Mouse (Mus musculus) CH12.LX (cell line): ENCODE results near the gene Tmem44. TPM values are rescaled to one million over a fixed set of nuclear protein-coding genes. Genes with fewer than 3 reads are reported as not detected.

ENCODE experiments used
- DNase-seq: peaks from one replicate; pipeline ENCODE4 v3.0.0-alpha.2; 2013; ENCODE audit errors: extremely low read depth
- H3K27ac ChIP-seq: 2 replicates; pipeline ENCODE4 v1.5.1; 2012; ENCODE audit warnings: low read depth, mild to moderate bottlenecking, control low read depth, moderate library complexity; ENCODE audit not compliant: insufficient read depth
- H3K27me3 ChIP-seq: replicated peaks from 2 replicates; pipeline ENCODE3; 2012; ENCODE audit warnings: inconsistent platforms
- H3K36me3 ChIP-seq, 2 experiments: replicated peaks in 1 of 2; 2 replicates each; pipeline versions ENCODE3 to v1.6.1; 2012; ENCODE audit warnings: inconsistent platforms in 1 of 2, low read length in 1 of 2, mild to moderate bottlenecking in 1 of 2, mixed read lengths in 1 of 2, moderate library complexity in 1 of 2; ENCODE audit not compliant: control insufficient read depth in 1 of 2, insufficient read depth in 1 of 2
- H3K4me1 ChIP-seq, 2 experiments: 2 replicates each; pipeline ENCODE4 v1.6.1; 2012; ENCODE audit warnings: inconsistent platforms in 1 of 2, moderate library complexity in 1 of 2; ENCODE audit not compliant: insufficient read depth in 2 of 2, control insufficient read depth in 1 of 2
- H3K4me2 ChIP-seq: 2 replicates; pipeline ENCODE4 v1.6.1; 2012; ENCODE audit warnings: low read depth, mild to moderate bottlenecking, control low read depth; ENCODE audit not compliant: poor library complexity, insufficient read depth, severe bottlenecking
- H3K4me3 ChIP-seq, 3 experiments: fragments of 150-350 bp in 1 of 3; sonication (generic) in 1 of 3; replicated peaks in 1 of 3; 2 replicates each; pipeline versions ENCODE3 to v1.5.1; 2011 to 2012; ENCODE audit warnings: low read depth in 2 of 3, low read length in 2 of 3, mild to moderate bottlenecking in 2 of 3, moderate library complexity in 2 of 3, control low read depth in 1 of 3, improper control_type of control experiment in 1 of 3, inconsistent platforms in 1 of 3, mixed read lengths in 1 of 3; ENCODE audit not compliant: poor library complexity in 1 of 3
- H3K79me2 ChIP-seq: replicated peaks from 2 replicates; pipeline ENCODE4 v1.6.1; 2012; ENCODE audit warnings: mild to moderate bottlenecking, moderate library complexity; ENCODE audit not compliant: control insufficient read depth, poor library complexity, insufficient read depth, severe bottlenecking; ENCODE audit errors: extremely low read depth
- H3K9ac ChIP-seq: 2 replicates; pipeline ENCODE4 v1.6.1; 2012; ENCODE audit warnings: low read depth, mild to moderate bottlenecking, control low read depth, moderate library complexity; ENCODE audit not compliant: insufficient read depth
- H3K9me3 ChIP-seq: replicated peaks from 2 replicates; pipeline ENCODE3; 2012; ENCODE audit warnings: low read length, inconsistent platforms, mixed read lengths
- BHLHE40 ChIP-seq: IDR thresholded peaks from 2 replicates; pipeline ENCODE4 v1.6.1; 2011; ENCODE audit warnings: mild to moderate bottlenecking, low read depth, low read length, improper control_type of control experiment
- CHD1 ChIP-seq: IDR thresholded peaks from 2 replicates; pipeline ENCODE4 v1.6.1; 2012; ENCODE audit warnings: low read depth, low read length, improper control_type of control experiment, inconsistent platforms
- CHD2 ChIP-seq: IDR thresholded peaks from 2 replicates; pipeline ENCODE4 v1.6.1; 2011; ENCODE audit warnings: low read length, improper control_type of control experiment
- CTCF ChIP-seq, 2 experiments: IDR thresholded peaks in 1 of 2; conservative IDR thresholded peaks in 1 of 2; 2 replicates each; pipeline ENCODE4 v1.5.1; 2011 to 2012; ENCODE audit warnings: low read depth in 2 of 2, low read length in 2 of 2, improper control_type of control experiment in 1 of 2, inconsistent platforms in 1 of 2, mild to moderate bottlenecking in 1 of 2, moderate library complexity in 1 of 2
- E2F4 ChIP-seq: IDR thresholded peaks from 2 replicates; pipeline ENCODE4 v1.6.1; 2011; ENCODE audit warnings: low read depth, low read length, improper control_type of control experiment; ENCODE audit not compliant: insufficient replicate concordance
- ELF1 ChIP-seq: IDR thresholded peaks from 2 replicates; pipeline ENCODE4 v1.6.1; 2014; ENCODE audit warnings: low read depth, mild to moderate bottlenecking, inconsistent platforms, low read length, improper control_type of control experiment
- EP300 ChIP-seq: IDR thresholded peaks from 2 replicates; pipeline ENCODE4 v1.6.1; 2011; ENCODE audit warnings: low read length, improper control_type of control experiment
- ETS1 ChIP-seq: conservative IDR thresholded peaks from 2 replicates; pipeline ENCODE4 v1.6.1; 2012; ENCODE audit warnings: low read depth, mild to moderate bottlenecking, inconsistent platforms, low read length, improper control_type of control experiment, moderate library complexity
- GABPA ChIP-seq: IDR thresholded peaks from 2 replicates; pipeline ENCODE4 v1.6.1; 2012; ENCODE audit warnings: low read depth, low read length, improper control_type of control experiment, inconsistent platforms; ENCODE audit not compliant: insufficient replicate concordance
- HCFC1 ChIP-seq: IDR thresholded peaks from 2 replicates; pipeline ENCODE4 v1.6.1; 2012; ENCODE audit warnings: low read depth, mild to moderate bottlenecking, inconsistent platforms, low read length, improper control_type of control experiment
- IRF4 ChIP-seq: IDR thresholded peaks from 2 replicates; pipeline ENCODE4 v1.6.1; 2014; ENCODE audit warnings: low read depth, mild to moderate bottlenecking, inconsistent platforms, low read length, improper control_type of control experiment
- JUN ChIP-seq: IDR thresholded peaks from 2 replicates; pipeline ENCODE4 v1.6.1; 2011; ENCODE audit warnings: low read depth, mild to moderate bottlenecking, low read length, improper control_type of control experiment, moderate library complexity; ENCODE audit not compliant: insufficient read depth
- JUND ChIP-seq: conservative IDR thresholded peaks from 2 replicates; pipeline ENCODE4 v1.6.1; 2011; ENCODE audit warnings: low read depth, low read length, improper control_type of control experiment
- KAT2A ChIP-seq: IDR thresholded peaks from 2 replicates; pipeline ENCODE4 v1.6.1; 2012; ENCODE audit warnings: low read length, improper control_type of control experiment, inconsistent platforms; ENCODE audit not compliant: insufficient replicate concordance
- MAFK ChIP-seq: IDR thresholded peaks from 2 replicates; pipeline ENCODE4 v1.6.1; 2011; ENCODE audit warnings: low read length, improper control_type of control experiment; ENCODE audit not compliant: insufficient replicate concordance
- MAX ChIP-seq: IDR thresholded peaks from 2 replicates; pipeline ENCODE4 v1.6.1; 2011; ENCODE audit warnings: low read length, improper control_type of control experiment
- MAZ ChIP-seq: IDR thresholded peaks from 2 replicates; pipeline ENCODE4 v1.6.1; 2012; ENCODE audit warnings: low read depth, mild to moderate bottlenecking, inconsistent platforms, low read length, improper control_type of control experiment, moderate library complexity
- MEF2A ChIP-seq: IDR thresholded peaks from 2 replicates; pipeline ENCODE4 v1.6.1; 2014; ENCODE audit warnings: low read depth, mild to moderate bottlenecking, inconsistent platforms, low read length, improper control_type of control experiment, borderline replicate concordance
- MXI1 ChIP-seq: IDR thresholded peaks from 2 replicates; pipeline ENCODE4 v1.6.1; 2011; ENCODE audit warnings: mild to moderate bottlenecking, low read depth, low read length, improper control_type of control experiment
- MYC ChIP-seq: IDR thresholded peaks from 2 replicates; pipeline ENCODE4 v1.6.1; 2011; ENCODE audit warnings: low read depth, mild to moderate bottlenecking, improper control_type of control experiment, low read length
- NELFE ChIP-seq: IDR thresholded peaks from 2 replicates; pipeline ENCODE4 v1.6.1; 2011; ENCODE audit warnings: low read depth, low read length, improper control_type of control experiment
- NRF1 ChIP-seq: IDR thresholded peaks from 2 replicates; pipeline ENCODE4 v1.6.1; 2014; ENCODE audit warnings: low read depth, mild to moderate bottlenecking, inconsistent platforms, low read length, improper control_type of control experiment, moderate library complexity
- PAX5 ChIP-seq: IDR thresholded peaks from 2 replicates; pipeline ENCODE4 v1.6.1; 2012; ENCODE audit warnings: low read length, inconsistent platforms, mixed read lengths
- POLR2A ChIP-seq: IDR thresholded peaks from 2 replicates; pipeline ENCODE4 v1.6.1; 2011; ENCODE audit warnings: low read depth, mild to moderate bottlenecking, improper control_type of control experiment, low read length
- POLR2AphosphoS2 ChIP-seq: IDR thresholded peaks from 2 replicates; pipeline ENCODE4 v1.6.1; 2011; ENCODE audit warnings: low read depth, low read length, improper control_type of control experiment
- RAD21 ChIP-seq: IDR thresholded peaks from 2 replicates; pipeline ENCODE4 v1.6.1; 2011; ENCODE audit warnings: low read depth, mild to moderate bottlenecking, low read length, improper control_type of control experiment, moderate library complexity
- RCOR1 ChIP-seq: conservative IDR thresholded peaks from 2 replicates; pipeline ENCODE4 v1.6.1; 2012; ENCODE audit warnings: low read depth, mild to moderate bottlenecking, inconsistent platforms, low read length, improper control_type of control experiment
- SIN3A ChIP-seq: IDR thresholded peaks from 2 replicates; pipeline ENCODE4 v1.6.1; 2012; ENCODE audit warnings: low read length, improper control_type of control experiment, inconsistent platforms
- SMC3 ChIP-seq: IDR thresholded peaks from 2 replicates; pipeline ENCODE4 v1.6.1; 2011; ENCODE audit warnings: low read depth, low read length, improper control_type of control experiment
- TBP ChIP-seq: conservative IDR thresholded peaks from 2 replicates; pipeline ENCODE4 v1.6.1; 2011; ENCODE audit warnings: low read depth, low read length, improper control_type of control experiment
- TCF12 ChIP-seq: IDR thresholded peaks from 2 replicates; pipeline ENCODE4 v1.6.1; 2014; ENCODE audit warnings: low read depth, mild to moderate bottlenecking, inconsistent platforms, low read length, improper control_type of control experiment
- UBTF ChIP-seq: IDR thresholded peaks from 2 replicates; pipeline ENCODE4 v1.6.1; 2012; ENCODE audit warnings: low read depth, mild to moderate bottlenecking, inconsistent platforms, low read length, improper control_type of control experiment, moderate library complexity
- USF1 ChIP-seq: IDR thresholded peaks from 2 replicates; pipeline ENCODE4 v1.6.1; 2014; ENCODE audit warnings: low read depth, mild to moderate bottlenecking, inconsistent platforms, low read length, improper control_type of control experiment
- USF2 ChIP-seq: conservative IDR thresholded peaks from 2 replicates; pipeline ENCODE4 v1.6.1; 2011; ENCODE audit warnings: low read depth, low read length, improper control_type of control experiment
- ZC3H11A ChIP-seq: IDR thresholded peaks from 2 replicates; pipeline ENCODE4 v1.6.1; 2012; ENCODE audit warnings: low read depth, mild to moderate bottlenecking, inconsistent platforms, low read length, improper control_type of control experiment
- ZKSCAN1 ChIP-seq: IDR thresholded peaks from 2 replicates; pipeline ENCODE4 v1.6.1; 2012; ENCODE audit warnings: low read depth, inconsistent platforms, low read length, improper control_type of control experiment, borderline replicate concordance
- ZMIZ1 ChIP-seq: IDR thresholded peaks from 2 replicates; pipeline ENCODE4 v1.6.1; 2012; ENCODE audit warnings: low read depth, mild to moderate bottlenecking, inconsistent platforms, low read length, improper control_type of control experiment
- ZNF384 ChIP-seq: IDR thresholded peaks from 2 replicates; pipeline ENCODE4 v1.6.1; 2012; ENCODE audit warnings: low read depth, low read length, improper control_type of control experiment, inconsistent platforms
- dilution Hi-C: fragments of 300-500 bp; cut with MboI; formaldehyde crosslinking; loops from 2 replicates; pipeline ENCODE4 v1.14.3; 2020; ENCODE audit warnings: low sequenced_read_pairs; ENCODE audit not compliant: extremely low pct_unique_long_range_greater_than_20kb, extremely low pct_ligation_motif_present
- in situ Hi-C: fragments of 300-500 bp; cut with MboI; formaldehyde crosslinking; loops from 3 replicates; pipeline ENCODE4 v1.14.3; 2019; ENCODE audit warnings: low sequenced_read_pairs, low pct_ligation_motif_present, low pct_unique_long_range_greater_than_20kb, mixed read lengths
- polyA plus RNA-seq: library from polyadenylated mRNA; unstranded; fragments of >175 nt; gene quantifications from 2 replicates; pipeline ENCODE4 v1.2.1, GENCODE M21; 2012; ENCODE audit warnings: low read depth; ENCODE audit not compliant: insufficient read length
- total RNA-seq, 2 experiments: library from RNA; depleted of rRNA; stranded (reverse); fragments of 300-350 nt in 1 of 2; fragments of >200 nt in 1 of 2; gene quantifications; 2 replicates each; pipeline ENCODE4 v1.2.3; 2012 to 2014

The Tmem44 gene
- total and polyA plus RNA-seq, 3 experiments, result 0.16 to 0.70 (median 0.51) TPM

DNA sequence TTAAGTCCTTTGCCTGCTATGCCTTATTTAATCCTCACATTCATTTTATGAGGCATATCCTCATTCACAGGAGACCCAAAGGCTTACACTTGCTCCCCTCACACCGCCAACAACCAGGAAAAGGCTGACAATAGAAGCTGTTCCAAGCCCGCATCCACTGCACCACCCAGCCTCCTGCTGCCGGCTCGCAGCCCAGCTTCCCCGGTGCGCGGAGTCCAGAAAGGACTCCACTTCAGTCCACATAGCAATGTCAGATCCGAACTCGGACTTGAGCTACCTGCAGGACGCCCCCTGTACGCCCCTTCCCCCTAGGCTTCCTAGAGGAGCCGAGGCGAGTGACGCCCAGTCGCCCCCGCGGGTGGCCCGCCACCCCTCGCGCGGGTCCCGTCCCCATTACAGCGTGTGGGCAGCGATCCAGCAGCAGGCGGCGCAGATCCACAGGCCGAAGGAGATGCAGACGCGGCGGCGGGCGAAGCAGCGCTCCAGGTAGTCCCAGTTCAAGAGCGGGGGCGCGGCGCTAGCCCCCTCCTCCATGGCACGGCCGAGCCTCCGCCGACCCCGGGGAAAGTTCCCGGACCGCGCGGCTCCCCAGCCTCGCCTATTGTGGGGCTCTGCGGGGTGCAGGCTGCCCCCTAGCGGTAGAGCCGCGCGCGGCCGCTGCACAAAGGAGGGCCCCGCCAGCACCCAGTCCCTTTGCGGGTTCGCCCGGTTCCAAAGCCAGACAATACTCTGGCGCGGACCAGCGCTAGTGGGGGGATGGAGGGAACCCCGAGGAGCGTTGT, 485 bp downstream of the Tmem44 start:
- peak; percentile 26 for TF ChIP-seq RAD21
- no peak for TF ChIP-seq E2F4
- TF ChIP-seq TBP, result no peak
- TF ChIP-seq JUN, result no peak
- TF ChIP-seq POLR2AphosphoS2, result no peak
- TF ChIP-seq MAFK, result no peak
- TF ChIP-seq POLR2A, result no peak
- peak; percentile 4; the same call in 1 of the 2 replicates for TF ChIP-seq IRF4
- no peak for TF ChIP-seq MEF2A
- TF ChIP-seq CHD1, result no peak
- no peak for TF ChIP-seq ZNF384
- TF ChIP-seq UBTF, result peak; percentile 82; the same call in 1 of the 2 replicates
- TF ChIP-seq NRF1, result 0 out of 2 replicates have a peak, but pooled peaks have one; percentile 12
- TF ChIP-seq KAT2A, result no peak
- no peak for TF ChIP-seq MYC
- peak; percentile 38; the same call in 1 of the 2 replicates for TF ChIP-seq SIN3A
- TF ChIP-seq ETS1, result no peak
- no peak for TF ChIP-seq USF1
- TF ChIP-seq HCFC1, result peak; percentile 14; the same call in 1 of the 2 replicates
- TF ChIP-seq JUND, result no peak
- no peak for TF ChIP-seq RCOR1
- no peak for TF ChIP-seq PAX5
- TF ChIP-seq CTCF (conservative IDR thresholded peaks at IDR 0.05 in 1 of 2, IDR thresholded peaks at IDR 0.05 in 1 of 2; ENCODE audit: low read depth in 2 of 2, low read length in 2 of 2), result peak; percentile 21 to 89; a peak in 2 of 4 replicates
- TF ChIP-seq ZKSCAN1, result no peak
- TF ChIP-seq GABPA, result no peak
- TF ChIP-seq NELFE, result 0 out of 2 replicates have a peak, but pooled peaks have one; percentile 21
- peak; percentile 64; the same call in 1 of the 2 replicates for TF ChIP-seq MAZ
- TF ChIP-seq MXI1, result peak; percentile 60; the same call in 1 of the 2 replicates
- TF ChIP-seq TCF12, result no peak
- no peak for TF ChIP-seq CHD2
- TF ChIP-seq BHLHE40, result no peak
- no peak for TF ChIP-seq ZC3H11A
- TF ChIP-seq ZMIZ1, result no peak
- TF ChIP-seq SMC3, result peak; percentile 51
- TF ChIP-seq USF2, result no peak
- no peak for TF ChIP-seq ELF1
- TF ChIP-seq EP300, result no peak
- no peak for TF ChIP-seq MAX
- peak; percentile 50 for DNase-seq
- Histone ChIP-seq H3K36me3 (no peaks in the 10 kb centered on the region), H3K4me3 (peak overlapping the region; percentile 49 to 58 (median 49)), H3K9ac (peak overlapping the region; percentile 27), H3K4me1 (peaks cover 3 to 8% of the 10 kb centered on the region in 2 experiments), H3K9me3 (peaks cover 15% of the 10 kb centered on the region), H3K4me2 (peak overlapping the region; percentile 80), H3K27ac (no peak overlapping the region), H3K79me2 (no peaks in the 10 kb centered on the region), H3K27me3 (peaks cover 59% of the 10 kb centered on the region)
- in situ Hi-C loops (no loop called here), dilution Hi-C loops (no loop called here)
